Mouse (Mus musculus) regulatory T cell (primary cell): Measurements from ENCODE around the gene Drg1.

Source experiments
- in situ Hi-C: fragments of 300-600 bp; cut with MboI, MseI; formaldehyde crosslinking; loops from one replicate; pipeline ENCODE4 v1.15.1; 2025; ENCODE audit warnings: high pct_unique_total_duplicates

Drg1 gene

GRCm38 (mm10) chr11:3266079-3266685 is at the start of gene Drg1:
TSS of gene Drg1 (minus strand) at chr11:3266415.
- in situ Hi-C loops: no loop called here

GRCm38 (mm10) chr11:3314148-3314547 is 47.9 kb upstream of the Drg1 start:
- in situ Hi-C loops: no loop called here

GRCm38 (mm10) chr11:3313294-3313693 is 47.1 kb upstream of the Drg1 start:
- in situ Hi-C loops: no loop called here

GRCm38 (mm10) chr11:3311586-3312347 is 45.6 kb upstream of the Drg1 start:
- in situ Hi-C loops: no loop called here

- in situ Hi-C loops: no loop called here
Measured at GRCm38 (mm10) chr11:3310789-3311585, 44.8 kb upstream of the Drg1 start.

- in situ Hi-C loops: no loop called here
Measured at GRCm38 (mm10) chr11:3309884-3310283, 43.7 kb upstream of the Drg1 start.

- in situ Hi-C loops: no loop called here
Measured at GRCm38 (mm10) chr11:3307875-3308274, 41.7 kb upstream of the Drg1 start.

- in situ Hi-C loops: no loop called here
Measured at GRCm38 (mm10) chr11:3305821-3306220, 39.6 kb upstream of the Drg1 start.

GRCm38 (mm10) chr11:3302792-3303191 is 36.6 kb upstream of the Drg1 start:
- in situ Hi-C loops: no loop called here

- in situ Hi-C loops: no loop called here
Measured at GRCm38 (mm10) chr11:3302385-3302784, 36.2 kb upstream of the Drg1 start.

- in situ Hi-C loops: no loop called here
Measured at GRCm38 (mm10) chr11:3301075-3301474, 34.9 kb upstream of the Drg1 start.

- in situ Hi-C loops: no loop called here
Measured at GRCm38 (mm10) chr11:3298813-3299185, 32.6 kb upstream of the Drg1 start.

GRCm38 (mm10) chr11:3297871-3298812 is 31.9 kb upstream of the Drg1 start:
- in situ Hi-C loops: no loop called here

GRCm38 (mm10) chr11:3296056-3296455 is 29.8 kb upstream of the Drg1 start:
- in situ Hi-C loops: no loop called here

- in situ Hi-C loops: loop anchor here (5.0 kb wide), 1 partner anchor 38 kb away; the partner anchor contains the start of gene Pik3ip1
Measured at GRCm38 (mm10) chr11:3294641-3295040, 28.4 kb upstream of the Drg1 start.

GRCm38 (mm10) chr11:3293361-3293760 is 27.1 kb upstream of the Drg1 start:
- in situ Hi-C loops: loop anchor here (5.0 kb wide), 1 partner anchor 39 kb away; the partner anchor contains the start of gene Pik3ip1

GRCm38 (mm10) chr11:3292711-3293249 is 26.6 kb upstream of the Drg1 start:
- in situ Hi-C loops: loop anchor here (5.0 kb wide), 1 partner anchor 40 kb away; the partner anchor contains the start of gene Pik3ip1

- in situ Hi-C loops: loop anchor here (5.0 kb wide), 1 partner anchor 40 kb away; the partner anchor contains the start of gene Pik3ip1
Measured at GRCm38 (mm10) chr11:3292062-3292421, 25.8 kb upstream of the Drg1 start.

GRCm38 (mm10) chr11:3291311-3292061 is 25.3 kb upstream of the Drg1 start:
- in situ Hi-C loops: loop anchor here (5.0 kb wide), 1 partner anchor 41 kb away; the partner anchor contains the start of gene Pik3ip1
